Mouse (Mus musculus): ENCODE data around the gene Faiml.

DNA sequence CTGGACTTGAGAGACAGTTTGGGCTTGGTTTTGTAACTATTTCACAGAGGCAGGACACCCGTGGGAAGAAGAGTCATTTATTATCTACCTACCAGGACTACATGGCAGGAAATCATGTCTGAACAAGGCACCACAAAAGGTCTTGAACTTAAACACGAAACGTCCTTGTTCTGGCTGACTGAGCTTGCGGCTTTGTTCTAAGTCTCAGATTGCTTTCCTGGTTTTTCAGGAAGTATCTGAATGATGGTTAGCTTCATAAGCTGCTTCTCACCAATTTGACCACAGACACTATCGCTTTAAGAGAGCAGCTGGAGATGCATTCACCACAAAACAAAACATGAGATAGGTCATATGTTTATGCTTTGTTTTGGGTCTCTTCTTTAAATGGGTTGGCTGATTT, 3.5 kb upstream of the Faiml start:
- TF ChIP-seq GATA1 (IDR thresholded peaks at IDR 0.05; ENCODE audit: borderline replicate concordance, low read length) (no peak), FLI1 (IDR thresholded peaks at IDR 0.05; ENCODE audit: low read length) (no peak)
